Mouse (Mus musculus) intestine, postnatal 0 days (tissue): ENCODE results near the gene Zzef1. TPM values are rescaled to one million over a fixed set of nuclear protein-coding genes. Genes with fewer than 3 reads are reported as not detected.

ENCODE experiments used
- ATAC-seq: fragments of 200-750 bp; cut with Nextera tagmentation; 2 replicates; pipeline ENCODE4 v1.8.0; 2017; ENCODE audit warnings: mild to moderate bottlenecking, moderate TSS enrichment, moderate library complexity
- H3K27ac ChIP-seq: fragments of 300-500 bp; sonication (generic); 2 replicates; pipeline ENCODE4 v1.5.1; 2014; ENCODE audit warnings: mild to moderate bottlenecking, low read depth, low read length, moderate library complexity
- H3K27me3 ChIP-seq: fragments of 300-500 bp; sonication (generic); replicated peaks from 2 replicates; pipeline ENCODE4 v1.6.1; 2014; ENCODE audit warnings: low read length, mixed read lengths; ENCODE audit not compliant: control insufficient read depth, insufficient read depth
- H3K36me3 ChIP-seq: fragments of 300-500 bp; sonication (generic); 2 replicates; pipeline ENCODE4 v1.6.1; 2014; ENCODE audit warnings: mild to moderate bottlenecking, moderate library complexity; ENCODE audit not compliant: control insufficient read depth, insufficient read depth
- H3K4me1 ChIP-seq: fragments of 300-500 bp; sonication (generic); replicated peaks from 2 replicates; pipeline ENCODE4 v1.6.1; 2014; ENCODE audit warnings: antibody characterized with exemption, low read length, mixed read lengths; ENCODE audit not compliant: control insufficient read depth, insufficient read depth
- H3K4me2 ChIP-seq: fragments of 300-500 bp; sonication (generic); replicated peaks from 2 replicates; pipeline ENCODE4 v1.6.1; 2014; ENCODE audit warnings: low read depth, mild to moderate bottlenecking, moderate library complexity
- H3K4me3 ChIP-seq: fragments of 300-500 bp; sonication (generic); 2 replicates; pipeline ENCODE4 v1.5.1; 2014; ENCODE audit warnings: low read depth, low read length
- H3K9ac ChIP-seq: fragments of 300-500 bp; sonication (generic); 2 replicates; pipeline ENCODE4 v1.6.1; 2014; ENCODE audit warnings: mild to moderate bottlenecking, low read depth, low read length
- H3K9me3 ChIP-seq: fragments of 300-500 bp; sonication (generic); 2 replicates; pipeline ENCODE4 v1.6.1; 2016; ENCODE audit warnings: mixed run types; ENCODE audit not compliant: control insufficient read depth
- CTCF ChIP-seq: sonication (generic); IDR thresholded peaks from 2 replicates; pipeline ENCODE4 v1.5.1; 2016; ENCODE audit warnings: low read depth, mild to moderate bottlenecking, control low read depth, antibody characterized with exemption, moderate library complexity
- WGBS: fragments of 180-500 bp; shearing (Covaris S2); extraction: QIAGEN DNeasy Blood & Tissue Kit; methylation state at CpG from one replicate; pipeline ENCODE4 v1.1.7; 2014; 5-methylcytosine and 5-hydroxymethylcytosine counted together
- microRNA-seq: library from miRNA; unstranded; fragments of <30 nt; microRNA quantifications from one replicate; pipeline ENCODE4, GENCODE M21; 2016
- polyA plus RNA-seq: library from polyadenylated mRNA; unstranded; fragments of >200 nt; fragmentation: Nextera tagmentation; extraction: Ambion mirVana; gene quantifications from 2 replicates; pipeline ENCODE4 v1.2.1, GENCODE M21; 2015

The Zzef1 gene
- polyA plus RNA-seq, 1 experiment from 2014 or later, result 13.9 TPM

DNA sequence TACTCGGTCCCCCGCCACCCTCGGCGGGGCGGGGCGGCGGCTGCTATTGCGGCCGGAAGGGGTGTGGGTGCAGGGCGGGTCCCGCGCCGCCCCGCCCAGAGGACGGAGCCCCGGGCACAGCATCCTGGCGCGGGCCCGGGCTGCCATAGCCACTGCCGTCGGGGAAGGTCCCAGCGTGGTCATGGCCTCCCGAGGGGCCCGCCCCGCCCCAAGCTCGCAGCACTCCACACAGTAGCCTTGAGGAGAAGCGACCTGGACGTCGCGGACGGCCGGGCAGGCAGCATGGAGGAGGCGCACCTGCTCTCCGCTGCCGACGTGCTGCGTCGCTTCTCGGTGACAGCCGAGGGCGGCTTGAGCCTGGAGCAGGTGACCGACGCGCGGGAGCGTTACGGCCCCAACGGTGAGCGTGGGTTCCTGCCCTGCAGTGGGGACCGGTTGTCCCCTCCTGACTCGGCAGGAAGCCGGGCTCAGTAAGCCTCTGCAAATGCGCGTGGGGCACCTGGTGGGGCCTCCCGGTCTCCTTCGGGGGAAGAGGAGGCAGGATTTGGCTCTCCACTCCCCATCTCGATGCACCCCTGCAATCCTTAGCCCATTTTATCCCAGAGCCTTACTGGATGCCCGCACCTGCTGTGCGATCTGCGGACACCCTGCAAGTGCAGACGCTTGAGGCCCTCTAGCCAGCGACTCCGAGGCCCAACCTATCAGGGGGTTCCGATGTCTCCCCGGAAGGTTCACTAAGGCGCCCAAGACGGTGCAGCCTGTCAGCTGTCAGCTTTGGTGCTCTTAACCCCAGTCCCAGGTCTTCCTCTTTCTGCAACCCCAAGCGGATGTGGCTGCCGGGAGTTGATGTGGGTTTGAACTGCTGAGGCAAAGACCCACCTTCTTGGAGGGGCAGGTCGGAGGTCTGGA lies 165.3 kb downstream of the Zzef1 start, which contains the start of gene Atp2a3:
Atp2a3 (plus strand) TSS at position 98 of the 909 bp plus-strand sequence.
- H3K27ac ChIP-seq, result 0 out of 2 replicates have a peak within 1 kb of the TSS, but pooled peaks have one; percentile 2

DNA sequence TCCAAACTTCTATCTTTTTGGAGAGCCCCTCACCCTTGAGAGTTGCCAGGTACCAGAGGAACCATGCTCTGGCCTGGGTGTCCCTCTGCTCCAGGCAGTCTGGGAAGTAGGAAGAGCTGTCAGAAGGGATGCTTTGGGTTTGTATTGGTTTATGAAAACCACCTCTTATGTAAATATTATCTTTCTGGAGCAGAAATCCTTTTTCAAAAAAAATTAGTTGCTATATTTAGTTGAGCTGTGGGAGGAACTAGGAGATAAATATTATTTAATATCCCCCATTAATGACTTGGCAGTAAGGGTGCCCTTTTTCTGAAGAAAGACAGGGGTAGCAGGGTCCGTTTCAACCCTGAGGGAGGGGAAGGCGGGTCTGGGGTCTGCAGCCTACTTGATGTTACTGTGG lies 166.4 kb downstream of the Zzef1 start:
- no peak overlapping the region for H3K9ac ChIP-seq
- H3K36me3 ChIP-seq, result no peaks in the 10 kb centered on the region
- H3K4me3 ChIP-seq, result no peak overlapping the region
- H3K27me3 ChIP-seq, result 0 out of 2 replicates have a peak, but pooled peaks cover 4% of the 10 kb centered on the region
- no peaks in the 10 kb centered on the region for H3K9me3 ChIP-seq
- peak overlapping the region; percentile 13; the same call in 1 of the 2 replicates for H3K4me2 ChIP-seq
- H3K4me1 ChIP-seq, result peaks cover 8% of the 10 kb centered on the region
- H3K27ac ChIP-seq, result no peak overlapping the region
- no peak for TF ChIP-seq CTCF
- no peak for ATAC-seq
- WGBS, result 81% methylated on average over 2 of the region's 2 CpGs

More for the DNA sequence above, 165.3 kb downstream of the Zzef1 start, which contains the start of gene Atp2a3:
- TF ChIP-seq CTCF, result no peak
- H3K4me1 ChIP-seq, result peaks cover 8% of the 10 kb centered on the region
- 0 out of 2 replicates have a peak within 1 kb of the TSS, but pooled peaks have one; percentile 23 for H3K9ac ChIP-seq
- 0 out of 2 replicates have a peak, but pooled peaks cover 4% of the 10 kb centered on the region for H3K27me3 ChIP-seq
- peak within 1 kb of the TSS; percentile 66 for H3K4me2 ChIP-seq
- H3K4me3 ChIP-seq, result peak within 1 kb of the TSS; percentile 40
- ATAC-seq, result peak; percentile 44; the same call in 1 of the 2 replicates
- no peaks in the 10 kb centered on the region for H3K9me3 ChIP-seq
- WGBS, result 7% methylated on average over 69 of the region's 70 CpGs
- no peaks in the 10 kb centered on the region for H3K36me3 ChIP-seq

DNA sequence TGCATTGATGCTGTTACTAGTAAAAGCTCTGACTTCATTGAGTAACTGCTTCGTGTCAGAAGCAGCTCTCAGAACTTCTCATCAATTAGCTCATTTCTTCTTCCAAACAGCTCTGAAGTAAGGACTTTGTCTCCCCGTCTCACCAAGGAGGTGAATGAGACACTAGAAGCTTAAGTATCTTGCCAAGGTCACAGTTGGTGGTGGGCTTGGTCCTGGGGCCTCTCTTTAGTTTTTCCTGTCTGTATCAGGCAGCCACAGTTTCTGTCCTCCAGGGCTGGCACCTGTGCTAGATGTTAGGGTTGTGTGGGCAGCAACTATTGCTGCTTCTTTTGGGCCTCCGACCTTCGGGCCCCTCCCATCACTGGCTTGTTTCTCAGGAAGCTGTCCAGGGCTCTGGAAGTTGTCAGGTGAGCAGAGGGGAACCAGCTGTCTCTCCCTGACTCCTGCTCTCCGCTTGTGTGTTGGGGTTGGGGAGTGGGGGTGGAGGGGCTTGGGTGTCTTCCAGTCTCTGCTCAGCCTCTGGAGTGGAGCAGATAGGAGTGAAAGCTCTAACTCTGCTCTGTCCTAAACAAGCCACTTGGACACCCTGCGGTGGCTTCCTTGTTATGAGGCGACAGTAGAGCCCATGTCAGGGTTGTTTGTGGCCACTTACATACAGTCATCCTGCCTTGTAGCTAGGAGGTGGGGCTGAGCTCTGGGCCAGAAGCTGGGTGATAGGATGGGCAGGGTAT lies 167.2 kb downstream of the Zzef1 start:
- no peak for TF ChIP-seq CTCF

DNA sequence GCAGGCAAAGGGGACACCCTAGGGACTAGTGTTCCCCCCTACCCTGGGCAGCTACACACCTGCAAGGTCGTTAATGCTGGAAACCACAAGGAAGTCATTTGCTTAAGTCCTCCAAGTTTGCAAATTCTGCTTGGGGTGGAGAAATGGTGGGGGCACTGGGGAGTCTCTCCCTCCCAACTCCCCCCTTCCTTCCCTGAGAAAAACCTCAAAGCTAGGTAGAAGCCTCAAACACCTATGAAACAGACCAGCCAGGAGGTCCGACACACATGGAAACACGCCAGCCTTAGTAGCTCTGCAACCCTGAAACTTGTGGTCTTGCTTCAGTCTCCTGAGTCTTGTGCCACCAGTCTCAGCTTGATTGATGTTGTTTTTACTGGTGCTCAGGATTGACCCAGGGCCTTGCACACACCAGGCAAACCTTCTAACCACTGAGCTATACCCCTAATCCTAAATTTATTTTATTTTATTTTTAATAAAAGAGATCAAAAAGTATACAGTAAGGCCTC lies 167.8 kb downstream of the Zzef1 start:
- H3K9ac ChIP-seq, result no peak overlapping the region
- no peaks in the 10 kb centered on the region for H3K36me3 ChIP-seq
- H3K9me3 ChIP-seq, result no peaks in the 10 kb centered on the region
- no peak overlapping the region for H3K27ac ChIP-seq
- no peak overlapping the region for H3K4me3 ChIP-seq
- 64% methylated on average over 3 of the region's 3 CpGs for WGBS
- peaks cover 8% of the 10 kb centered on the region for H3K4me1 ChIP-seq
- 0 out of 2 replicates have a peak, but pooled peaks cover 4% of the 10 kb centered on the region for H3K27me3 ChIP-seq
- TF ChIP-seq CTCF, result no peak
- peak overlapping the region; percentile 13; the same call in 1 of the 2 replicates for H3K4me2 ChIP-seq
- ATAC-seq, result no peak

More for the DNA sequence above, 167.2 kb downstream of the Zzef1 start:
- Histone ChIP-seq H3K9ac (no peak overlapping the region), H3K9me3 (no peaks in the 10 kb centered on the region), H3K4me3 (no peak overlapping the region), H3K36me3 (no peaks in the 10 kb centered on the region), H3K27ac (no peak overlapping the region), H3K27me3 (0 out of 2 replicates have a peak, but pooled peaks cover 4% of the 10 kb centered on the region), H3K4me2 (peak overlapping the region; percentile 13), H3K4me1 (peaks cover 8% of the 10 kb centered on the region)
- WGBS, result 48% methylated on average over 7 of the region's 7 CpGs
- ATAC-seq, result no peak

GRCm38 (mm10) chr11:72974995-72975503 lies 179.0 kb downstream of the Zzef1 start:
- Histone ChIP-seq H3K4me1 (no peaks in the 10 kb centered on the region), H3K27me3 (no peaks in the 10 kb centered on the region), H3K4me3 (no peak overlapping the region), H3K36me3 (no peaks in the 10 kb centered on the region), H3K9me3 (no peaks in the 10 kb centered on the region), H3K27ac (no peak overlapping the region), H3K9ac (no peak overlapping the region), H3K4me2 (no peak overlapping the region)
- no peak for ATAC-seq
- TF ChIP-seq CTCF, result no peak
- WGBS, result 80% methylated on average over 13 of the region's 13 CpGs

Small RNAs within 50 kb of the gene (microRNA-seq; reads per million reads assigned to microRNA genes)
- not detected for gene Gm44467

Other genes starting within 250 kb of the Zzef1 start
- 11.1 and 12.2 TPM in 2 replicates for gene Spns3, start 245.7 kb upstream of the Zzef1 start, polyA plus RNA-seq
- 34.2 and 36.2 TPM in 2 replicates for gene Ube2g1, start 188.9 kb upstream of the Zzef1 start, polyA plus RNA-seq
- 8.3 and 9.0 TPM in 2 replicates for gene Ankfy1, start 106.2 kb upstream of the Zzef1 start, polyA plus RNA-seq
- gene Cyb5d2, start 84 bp upstream of the Zzef1 start, polyA plus RNA-seq, result 3.1 and 4.0 TPM in 2 replicates
- 16.2 and 16.7 TPM in 2 replicates for gene Atp2a3, start 164.9 kb downstream of the Zzef1 start, polyA plus RNA-seq
- 3.4 and 4.1 TPM in 2 replicates for gene P2rx1, start 202.9 kb downstream of the Zzef1 start, polyA plus RNA-seq
- gene Camkk1, start 222.8 kb downstream of the Zzef1 start, polyA plus RNA-seq, result 3.2 and 3.5 TPM in 2 replicates